Mouse (Mus musculus) layer of hippocampus, postnatal 10 days (tissue): Measurements from ENCODE around the gene Cltc. TPM values are rescaled to one million over a fixed set of nuclear protein-coding genes. Genes with fewer than 3 reads are reported as not detected.
"Not testable (repeated sequence)": the region's sequence is repeated elsewhere in the genome, so short reads cannot be mapped to it uniquely, and the experiment has no call there.

ENCODE experiments used
- DNase-seq, 2 experiments: peaks; one replicate each; pipeline ENCODE4 v3.0.0; 2021; ENCODE audit warnings: low spot score in 2 of 2
- long read RNA-seq: library from polyadenylated mRNA; stranded (forward); transcript quantifications from one replicate; pipeline ENCODE4 v2.0.0, GENCODE M21; 2023
- total RNA-seq, 2 experiments: library from RNA; stranded (reverse); gene quantifications; 2 replicates each; pipeline ENCODE4 v1.2.3; 2021

Gene Cltc
- 100 to 1,000 TPM; 465 to 466 TPM for total RNA-seq
- long read RNA-seq, full-length matches to known transcripts, result 32 of 63 reads
- long read RNA-seq, partial matches to known transcripts, result 22 of 63 reads
- long read RNA-seq, other reads (novel, unspliced or antisense), result 9 of 63 reads

DNA sequence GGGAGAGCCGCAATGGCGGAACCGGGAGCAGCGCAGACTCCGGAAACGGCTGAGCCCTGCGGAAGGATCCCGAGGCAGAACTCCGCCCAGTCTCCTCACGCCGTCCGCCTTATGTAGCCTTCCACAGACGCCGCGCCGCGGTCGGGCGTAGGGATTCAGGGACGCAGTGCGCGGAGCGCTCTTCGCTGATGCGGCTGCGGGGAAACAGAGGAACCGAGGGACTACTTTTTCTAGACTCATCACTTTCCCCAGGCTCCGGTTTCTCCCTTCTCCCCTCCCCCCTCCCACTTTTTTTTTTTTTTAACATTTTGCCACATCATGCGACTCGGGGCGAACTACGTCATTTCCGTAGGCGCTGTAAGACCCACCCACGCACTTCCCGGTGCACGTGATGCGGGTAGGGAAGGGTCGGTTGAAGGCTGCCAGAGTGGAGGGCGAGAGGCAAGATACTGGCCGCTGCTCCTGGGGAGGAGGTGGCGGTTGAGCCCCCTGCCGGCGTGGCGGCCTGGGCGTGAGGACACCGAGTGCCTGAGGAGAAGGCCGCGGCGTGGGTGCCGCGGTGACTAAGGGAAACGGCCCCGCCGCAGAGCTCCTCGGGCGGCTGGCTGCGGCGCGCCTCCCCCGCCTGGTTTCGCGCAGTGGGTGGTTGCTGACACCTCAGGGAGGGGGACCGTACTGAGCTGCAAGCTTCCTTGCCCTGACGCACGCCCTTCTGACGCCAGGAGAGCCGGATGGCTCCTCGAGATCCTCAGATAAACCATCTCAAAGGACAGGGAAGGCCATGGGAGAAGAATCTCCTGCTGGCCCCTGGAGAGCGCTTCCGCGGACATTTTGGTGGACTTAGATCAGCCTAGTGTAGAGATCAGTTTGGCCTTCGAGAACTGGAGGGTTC is at the start of gene Cltc:
Gene Cltc (minus strand): TSS at position 86 of the 892 bp plus-strand sequence.
- DNase-seq, result peak; percentile 98

DNA sequence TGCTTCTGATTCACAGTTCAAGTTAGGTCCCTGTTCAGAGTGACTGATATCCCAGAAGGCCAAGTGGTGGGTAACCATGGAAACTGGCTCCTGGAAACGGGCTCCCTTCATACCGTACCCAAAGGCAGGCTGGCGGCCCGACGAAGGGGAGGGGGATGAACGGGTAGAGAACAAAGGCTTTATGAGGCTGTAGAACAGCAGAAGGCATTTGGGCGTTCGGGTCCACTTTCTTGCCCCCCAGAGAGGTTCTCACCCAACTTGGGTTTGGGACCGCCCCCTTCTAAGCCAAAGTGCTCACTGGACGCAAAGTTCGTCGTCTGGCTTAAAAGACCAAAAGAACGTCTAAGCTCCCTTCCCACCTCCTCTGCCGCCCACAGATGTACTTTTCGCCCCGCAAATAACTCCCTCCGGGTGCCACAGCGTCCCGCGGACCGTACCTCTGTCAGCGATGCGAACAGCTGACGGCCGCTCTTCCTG is 49.7 kb upstream of the Cltc start:
- DNase-seq, result peak; percentile 61 to 72

DNA sequence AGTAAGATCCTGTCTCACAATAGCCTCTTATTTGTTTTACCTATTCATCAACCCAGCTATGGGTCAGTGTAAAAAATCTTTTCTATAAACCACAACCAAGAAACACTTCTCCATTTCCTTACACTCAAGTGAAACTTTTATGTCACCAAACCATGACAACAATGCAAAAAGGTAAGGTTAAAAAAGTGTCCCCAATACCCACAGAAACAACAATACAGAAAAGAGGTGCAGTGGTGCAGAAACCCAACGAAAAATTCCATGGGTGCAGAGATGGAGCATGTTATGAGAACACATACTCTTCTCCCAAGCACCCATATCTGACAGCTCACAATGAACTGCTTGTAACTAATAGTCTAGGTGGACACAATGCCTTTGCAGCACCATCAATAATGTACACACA is 36.8 kb upstream of the Cltc start:
- no peak for DNase-seq

DNA sequence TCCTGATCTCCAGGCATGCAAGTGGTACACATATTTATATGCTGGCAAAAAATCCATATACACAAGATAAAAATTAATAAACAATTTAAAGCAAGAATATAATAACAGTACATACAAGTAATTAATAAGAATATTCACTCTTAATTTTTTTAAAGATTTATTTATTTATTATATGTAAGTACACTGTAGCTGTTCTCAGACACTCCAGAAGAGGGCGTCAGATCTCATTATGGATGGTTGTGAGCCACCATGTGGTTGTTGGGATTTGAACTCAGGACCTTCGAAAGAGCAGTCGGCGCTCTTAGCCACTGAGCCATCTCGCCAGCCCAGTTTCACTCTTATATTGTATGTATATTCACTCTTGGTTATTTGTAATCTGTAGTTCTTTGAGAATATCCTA is 30.1 kb upstream of the Cltc start:
- DNase-seq, result not testable (repeated sequence)

DNA sequence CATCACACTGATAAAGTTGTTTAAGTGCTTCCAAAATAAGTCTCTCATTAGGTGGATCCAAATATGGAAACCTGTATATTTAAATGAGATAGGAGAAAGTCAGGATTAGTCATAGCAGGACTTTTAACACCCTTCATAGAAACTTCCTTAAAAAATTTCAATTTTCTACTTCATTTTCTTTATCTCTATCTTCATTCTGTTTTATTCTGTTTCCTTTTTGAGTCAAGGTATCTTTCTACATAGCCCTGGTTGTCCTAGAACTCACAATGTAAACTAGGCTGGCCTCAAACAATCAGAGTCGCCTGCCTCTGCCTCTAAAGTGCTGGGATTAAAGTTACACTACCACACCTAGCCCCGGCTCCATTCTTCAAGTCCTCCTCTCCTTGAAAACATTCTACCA is 28.4 kb upstream of the Cltc start:
- DNase-seq, result no peak

DNA sequence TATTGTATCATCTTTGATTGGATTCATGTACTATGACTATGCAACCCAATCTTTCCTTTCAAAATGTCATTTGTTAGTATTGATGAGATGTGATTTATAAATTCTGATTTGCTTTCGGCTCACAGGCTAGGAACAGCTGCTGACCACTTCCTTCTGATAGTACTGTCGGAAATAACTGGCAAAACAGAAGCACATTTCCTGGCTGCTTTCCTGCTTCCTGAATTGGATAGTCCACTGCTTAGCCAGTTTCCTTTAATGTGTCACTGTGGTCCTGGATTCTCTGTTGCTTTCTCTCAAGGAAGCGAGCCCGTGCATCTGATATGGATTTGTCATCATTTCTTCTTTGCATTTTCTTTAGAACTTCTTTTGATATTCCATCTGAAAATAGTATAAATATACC is 12.5 kb upstream of the Cltc start:
- no peak for DNase-seq

DNA sequence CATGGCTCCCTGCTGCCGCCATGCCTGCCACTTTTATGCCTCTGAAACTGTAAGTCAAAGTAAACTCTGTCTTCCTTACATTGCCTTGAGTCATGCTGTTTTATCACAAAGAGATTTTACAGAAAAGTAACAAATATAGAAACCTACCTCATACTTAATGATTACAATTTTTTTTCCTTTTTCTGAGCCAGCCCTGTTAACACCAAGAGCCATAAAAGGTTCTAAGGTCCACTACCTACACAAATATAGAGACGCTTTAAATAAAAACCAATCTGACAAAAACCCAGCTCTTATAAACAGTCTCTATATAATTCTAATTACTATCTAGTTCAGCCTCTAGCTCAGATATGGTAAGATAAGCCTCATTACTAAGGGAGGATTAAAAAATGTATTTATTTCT is 7.1 kb upstream of the Cltc start:
- DNase-seq, result no peak

DNA sequence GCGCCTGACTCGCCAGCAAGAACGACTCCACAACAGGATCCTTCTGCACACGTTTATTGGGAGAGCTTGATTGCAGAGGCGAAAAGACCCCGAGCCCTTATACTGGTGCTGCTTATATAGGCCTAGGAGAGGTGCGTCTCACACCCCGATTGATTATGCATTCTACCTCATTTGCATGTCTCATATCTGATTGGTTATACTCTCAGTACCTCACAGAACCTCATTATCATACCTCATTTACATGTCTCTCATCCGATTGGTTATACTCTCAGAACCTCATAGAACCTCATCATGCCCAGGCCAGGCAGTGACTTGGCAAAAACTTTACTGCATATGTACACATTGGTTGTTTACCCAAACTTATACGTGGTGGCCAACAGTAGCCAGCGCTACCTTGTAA is 5.8 kb upstream of the Cltc start:
- DNase-seq, result not testable (repeated sequence)

DNA sequence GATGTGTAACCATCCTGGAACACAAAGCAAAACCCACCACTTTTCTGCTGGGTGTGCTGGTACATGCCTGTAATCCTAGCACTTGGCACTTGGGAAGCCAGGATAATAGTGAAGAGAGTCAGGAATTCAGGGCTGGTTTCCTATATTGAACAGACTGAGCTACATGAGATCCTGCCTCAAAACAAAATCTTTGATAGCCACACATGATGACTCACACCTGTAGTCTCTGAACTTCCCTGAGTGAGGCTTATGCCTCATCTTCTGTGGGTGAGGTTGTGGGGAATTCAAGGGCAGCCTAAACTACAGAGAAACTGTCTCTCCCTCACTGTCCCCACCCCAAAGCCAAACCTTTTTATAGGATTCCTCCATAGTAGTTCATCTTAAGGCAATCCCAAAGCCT is 3.0 kb upstream of the Cltc start:
- DNase-seq, result no peak

DNA sequence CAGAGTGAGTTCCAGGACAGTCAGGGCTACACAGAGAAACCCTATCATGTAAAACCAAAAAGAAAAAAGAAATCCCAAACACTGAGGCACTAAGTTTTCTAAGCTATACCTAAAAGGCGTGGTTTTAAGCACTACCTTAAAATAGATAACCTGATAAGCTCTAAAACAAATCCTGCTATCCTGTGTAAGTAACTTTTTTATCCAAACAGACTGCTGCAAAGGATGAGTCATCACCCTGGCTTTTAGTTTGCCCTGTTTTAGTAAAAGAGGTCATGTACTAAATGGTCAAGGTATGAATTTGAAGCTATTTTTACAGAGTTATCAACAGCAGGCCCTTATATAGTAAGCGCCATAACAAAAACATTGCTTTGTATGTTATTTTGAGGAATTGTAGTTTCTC is 2.5 kb upstream of the Cltc start:
- DNase-seq, result no peak

DNA sequence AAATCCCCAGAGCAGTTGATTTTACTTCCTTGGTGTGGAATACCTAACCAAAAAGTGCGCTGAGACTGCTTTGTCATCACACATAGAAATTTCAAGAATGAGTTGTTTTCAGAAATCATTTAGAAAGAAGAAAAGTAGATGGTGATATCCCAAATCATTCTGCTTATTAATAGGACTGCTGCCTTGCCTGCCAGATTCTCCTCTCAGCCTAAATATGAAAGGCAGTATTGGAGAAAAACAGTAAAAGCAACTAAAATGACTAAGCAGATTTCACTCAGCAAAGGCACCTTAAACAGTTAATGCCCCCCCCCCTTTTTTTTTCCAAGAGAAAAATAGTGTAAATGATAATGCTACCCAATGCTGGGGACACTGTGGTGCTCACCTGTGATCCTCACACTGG is 1.9 kb upstream of the Cltc start:
- DNase-seq, result no peak

DNA sequence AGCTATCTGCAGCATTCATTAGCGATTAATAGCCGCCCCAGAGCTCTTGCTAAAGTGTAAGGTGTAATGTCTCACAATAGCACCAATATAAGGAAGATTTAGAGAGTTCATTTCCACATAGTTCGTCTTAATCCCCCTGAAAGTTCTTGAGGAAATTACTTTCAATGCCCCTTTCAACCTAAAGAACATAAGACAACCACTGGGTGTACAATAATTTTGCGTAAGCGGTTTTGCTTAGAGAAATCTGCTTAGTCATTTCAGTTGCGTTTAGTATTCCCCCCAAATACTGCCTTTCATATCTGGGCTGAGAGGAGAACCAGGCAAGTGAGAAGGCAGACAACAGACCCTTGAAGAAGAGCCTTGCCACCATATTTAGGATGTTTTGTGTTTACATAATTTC is 1.2 kb upstream of the Cltc start:
- DNase-seq, result no peak

DNA sequence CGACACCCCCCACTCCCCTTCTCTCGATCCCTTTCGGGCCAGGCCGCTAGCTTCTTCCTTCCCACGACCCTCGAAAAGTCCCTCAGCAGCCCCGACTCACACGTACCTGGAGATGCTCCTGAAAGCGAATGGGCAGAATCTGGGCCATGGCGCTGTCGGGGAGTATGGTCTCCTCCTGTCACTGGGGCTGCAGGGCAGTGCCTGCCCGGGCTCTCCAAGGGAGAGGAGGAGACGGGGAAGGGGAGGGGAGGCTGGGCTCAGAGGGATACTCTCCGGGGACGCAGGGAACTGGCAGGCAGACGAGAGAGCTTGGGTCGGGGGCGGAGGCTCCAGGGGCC is 254 bp downstream of the Cltc start:
- no peak for DNase-seq

DNA sequence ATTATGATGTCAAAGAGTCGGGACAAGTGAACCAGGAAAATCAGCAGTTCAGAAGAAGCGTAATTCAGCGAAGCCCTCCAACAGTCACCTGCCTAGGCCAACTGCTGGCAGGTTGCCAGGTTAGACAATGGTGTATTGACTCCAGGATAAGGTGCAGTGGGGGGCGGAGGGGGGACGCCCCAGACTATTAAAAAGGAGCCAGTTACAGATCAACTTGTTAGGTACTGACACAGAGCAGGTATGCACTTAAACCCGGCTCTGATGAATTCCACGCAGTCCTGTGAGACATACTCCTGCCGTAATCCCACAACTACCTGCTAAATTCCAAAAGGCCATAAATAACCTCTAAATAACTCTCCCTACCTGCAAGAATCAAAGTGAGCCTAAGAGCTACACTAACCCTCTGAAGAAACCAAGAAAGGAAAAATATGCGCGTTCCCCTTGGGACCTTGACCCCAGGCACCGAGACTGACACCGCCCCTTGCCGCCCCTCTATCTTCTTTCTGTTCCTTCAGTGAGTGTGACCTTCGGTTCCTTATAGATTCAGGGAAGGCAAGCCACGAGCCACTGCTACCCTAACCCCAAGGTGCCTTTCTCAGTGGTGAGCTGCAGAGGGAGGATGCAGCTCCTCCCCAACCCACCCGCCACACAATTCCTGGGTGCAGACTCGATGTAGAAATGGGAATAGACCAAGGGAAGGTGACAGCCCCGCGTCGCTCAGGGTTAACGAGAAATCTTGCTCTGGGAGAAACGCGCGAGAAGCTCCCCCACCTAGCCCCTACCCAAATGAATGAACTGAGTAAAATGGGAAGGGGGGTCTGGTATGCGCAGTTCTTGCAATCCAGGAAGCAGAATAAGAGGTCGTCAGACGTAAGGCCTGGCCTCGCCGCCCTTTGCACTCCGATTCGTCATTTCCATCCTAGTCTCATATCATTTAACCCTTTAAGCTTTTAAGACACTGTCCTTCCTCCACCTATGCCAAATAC is 916 bp downstream of the Cltc start:
- peak; percentile 15 to 38 for DNase-seq

DNA sequence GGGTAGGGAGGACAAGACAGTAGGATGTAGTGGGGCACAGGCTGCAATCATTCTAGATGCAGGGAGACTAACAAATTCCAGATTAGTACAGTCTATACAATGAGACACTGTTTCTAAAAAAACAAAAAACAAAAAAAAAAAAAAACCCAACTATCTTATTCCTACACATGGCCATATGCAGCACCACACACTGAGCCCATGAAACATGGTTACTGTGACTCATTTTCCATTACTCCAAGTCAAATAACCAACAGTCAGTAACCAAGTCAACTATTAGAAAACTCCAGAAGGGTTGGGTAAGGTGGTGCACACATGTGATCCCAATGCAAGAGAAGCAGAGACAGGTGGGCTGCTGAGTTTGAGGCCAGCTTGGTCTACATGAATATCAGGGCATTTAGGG is 5.0 kb downstream of the Cltc start:
- no peak for DNase-seq

DNA sequence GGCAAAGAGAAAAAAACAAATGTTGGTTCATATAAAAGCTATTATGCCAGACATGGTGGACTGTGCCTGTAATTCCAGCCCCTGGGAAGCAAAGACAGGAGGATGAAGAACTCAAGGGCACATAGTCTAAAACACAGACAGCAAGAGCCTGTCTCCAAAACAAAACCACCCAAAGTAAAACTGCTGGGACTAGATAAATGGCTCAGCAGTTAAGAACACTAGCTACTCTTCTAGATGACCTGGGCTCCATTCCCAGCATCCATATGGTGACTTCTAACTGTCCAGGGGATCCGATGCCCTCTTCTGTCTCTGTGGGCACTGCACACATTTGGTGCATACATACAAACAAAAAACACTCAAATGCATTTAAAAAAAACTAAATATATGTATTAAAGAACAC is 6.4 kb downstream of the Cltc start:
- no peak for DNase-seq

DNA sequence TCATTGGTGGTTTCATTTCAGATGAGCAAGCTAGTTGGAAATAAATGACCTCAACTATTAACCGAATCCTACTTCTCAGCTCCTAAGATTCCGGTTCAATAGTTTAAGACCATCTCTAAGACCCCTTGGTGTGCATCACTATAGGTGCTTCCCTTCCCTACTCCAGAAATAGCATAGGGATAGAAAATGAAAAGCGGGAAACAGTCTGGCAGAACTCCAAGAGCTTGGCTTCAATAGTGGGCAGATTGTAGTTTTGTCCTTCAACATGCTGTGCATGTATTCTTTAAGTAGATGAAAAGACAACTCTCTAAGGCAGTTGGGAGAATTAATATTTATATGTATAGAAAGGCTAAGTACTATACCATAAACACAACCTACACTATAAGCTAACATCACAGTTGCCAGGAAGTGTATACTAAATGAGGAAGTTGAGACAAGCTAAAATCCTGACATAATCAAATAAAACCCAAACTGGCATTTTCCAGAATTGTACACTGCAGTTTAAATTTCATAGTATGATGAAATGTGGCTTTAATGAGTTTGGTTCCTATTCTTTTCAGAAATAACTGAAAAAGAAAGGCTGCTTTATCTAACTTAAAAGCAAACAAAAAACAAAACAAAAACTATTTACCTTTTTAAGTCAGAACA is 7.5 kb downstream of the Cltc start:
- DNase-seq, result no peak

DNA sequence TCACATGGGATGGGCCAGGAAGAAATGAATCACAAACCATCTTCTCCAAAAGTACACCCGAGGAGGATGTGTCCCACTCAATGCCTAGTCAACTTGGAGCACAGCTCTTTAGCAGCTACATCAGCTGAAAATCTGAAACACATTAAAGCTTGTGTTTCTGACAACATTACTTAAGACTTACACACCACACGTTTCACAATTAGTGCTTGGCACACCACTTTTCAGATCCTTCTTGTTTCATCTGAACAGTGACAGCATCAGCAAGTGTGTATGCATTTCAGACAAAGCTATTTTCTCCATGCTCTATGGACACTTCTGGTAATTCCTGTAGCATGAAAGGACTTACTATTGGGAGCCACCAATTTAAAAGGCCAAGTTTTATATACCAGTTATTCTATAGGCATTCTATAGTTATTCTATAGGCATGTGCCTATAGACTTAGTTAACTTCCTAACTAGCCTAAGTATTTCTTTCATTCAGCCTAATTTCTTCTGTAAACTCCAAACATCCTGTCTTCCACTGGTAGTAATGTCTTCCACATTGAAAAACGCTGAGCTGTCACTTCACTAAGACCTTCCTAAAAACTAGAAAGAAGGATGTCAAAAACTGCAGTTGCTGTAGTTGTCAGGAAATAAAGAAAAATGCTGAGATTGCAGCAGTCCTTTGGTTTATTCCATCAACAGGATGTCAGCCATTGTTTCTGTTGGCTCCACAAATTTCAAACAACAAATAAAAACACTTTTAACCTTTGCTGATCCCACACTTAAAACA is 11.5 kb downstream of the Cltc start:
- DNase-seq, result no peak

DNA sequence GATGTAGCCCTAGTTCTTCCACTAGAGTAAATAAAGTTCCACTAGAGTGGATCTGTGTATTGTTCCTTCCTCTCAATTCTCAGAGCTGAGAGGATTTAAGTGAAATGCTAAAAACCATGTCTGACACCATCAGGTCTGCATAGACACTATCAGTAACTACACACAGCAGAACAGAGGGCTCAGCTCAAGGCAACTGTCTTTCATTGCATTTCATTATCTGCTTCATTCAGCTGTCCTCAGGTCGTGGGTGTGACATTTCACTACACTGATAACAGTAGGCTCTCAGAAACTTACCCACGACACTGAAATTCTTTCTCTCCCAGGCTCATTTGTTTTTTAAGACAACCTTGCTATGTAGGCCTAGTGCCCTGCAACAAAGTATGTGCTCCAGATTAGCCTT is 14.8 kb downstream of the Cltc start:
- no peak for DNase-seq

DNA sequence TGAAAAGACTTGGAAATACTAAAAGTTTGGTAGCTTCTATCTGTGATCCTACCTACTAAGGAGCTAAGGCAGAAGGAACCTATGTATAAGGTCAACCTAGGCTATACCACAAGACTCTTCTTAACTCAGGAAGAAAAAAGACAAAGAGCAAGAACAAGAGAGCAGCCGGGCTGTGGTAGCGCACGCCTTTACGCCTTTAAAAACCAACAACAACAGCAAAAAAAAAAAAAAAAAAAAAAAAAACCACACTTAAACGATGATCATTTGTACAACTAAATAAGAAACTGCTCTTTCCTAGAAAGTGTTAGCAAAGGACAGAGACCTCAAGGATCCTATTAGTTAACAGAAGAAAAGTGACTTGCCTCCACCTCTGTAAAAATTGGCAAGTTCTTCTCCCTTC is 15.9 kb downstream of the Cltc start:
- DNase-seq, result no peak

DNA sequence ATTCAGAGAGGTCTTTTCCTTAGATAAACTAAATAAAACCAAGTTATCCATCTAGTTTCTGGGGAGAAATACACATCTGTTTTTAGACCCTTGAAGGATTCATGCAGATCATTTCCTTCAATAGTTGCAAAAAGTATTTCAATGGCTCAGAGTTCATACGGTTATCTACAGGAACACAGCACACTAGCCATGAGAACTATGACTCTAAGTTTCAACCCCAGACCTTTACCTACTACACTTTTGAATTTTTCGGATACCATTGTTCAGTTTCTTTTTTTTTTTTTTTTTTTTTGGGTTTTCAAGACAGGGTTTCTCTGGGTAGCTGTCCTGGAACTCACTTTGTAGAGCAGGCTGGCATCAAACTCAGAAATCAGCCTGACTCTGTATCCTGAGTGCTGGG is 17.9 kb downstream of the Cltc start:
- DNase-seq, result no peak
